Mouse (Mus musculus): ENCODE measurements around the gene Csf2. TPM values are rescaled to one million over a fixed set of nuclear protein-coding genes. Genes with fewer than 3 reads are reported as not detected.

Csf2 gene
- total and polyA plus RNA-seq, 3 experiments = 0.79 to 2.4 (median 1.9) TPM

DNA sequence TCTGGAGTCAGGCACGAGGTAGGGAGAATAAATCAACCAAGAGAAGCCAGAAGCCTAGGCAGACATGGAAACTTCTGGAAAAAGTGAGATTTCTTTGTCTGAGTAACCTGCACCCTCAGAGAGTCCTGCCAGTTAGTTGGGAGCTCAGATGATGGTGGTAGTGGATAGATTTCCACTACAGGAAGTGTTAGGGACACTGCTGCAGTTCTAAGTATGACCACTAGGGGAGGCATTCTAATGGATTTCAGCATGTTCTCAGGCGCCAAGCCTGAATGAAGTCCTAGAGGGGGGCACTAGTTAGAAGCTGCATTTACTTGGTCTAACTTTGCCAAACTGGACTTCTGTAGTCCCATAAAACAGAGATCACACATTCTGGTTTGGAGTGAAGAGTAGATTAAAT, 15.1 kb upstream of the Csf2 start:
- in situ Hi-C loops (cut with MboI; ENCODE audit: low pct_ligation_motif_present, low pct_unique_long_range_greater_than_20kb, low sequenced_read_pairs) = no loop called here
- no peak overlapping the region for H3K9ac ChIP-seq (ENCODE audit: insufficient read depth, low read depth)
- H3K27ac ChIP-seq (ENCODE audit: insufficient read depth, low read depth) = no peak overlapping the region
- no peaks in the 10 kb centered on the region for H3K79me2 ChIP-seq (replicated peaks; ENCODE audit: control insufficient read depth, extremely low read depth, insufficient read depth, poor library complexity, severe bottlenecking)
- H3K9me3 ChIP-seq (replicated peaks; ENCODE audit: low read length) = peaks cover 3% of the 10 kb centered on the region
- dilution Hi-C loops (cut with MboI; ENCODE audit: extremely low pct_ligation_motif_present, extremely low pct_unique_long_range_greater_than_20kb, low sequenced_read_pairs) = no loop called here
- DNase-seq (ENCODE audit: extremely low read depth) = peak; percentile 85
- no peak overlapping the region for H3K4me3 ChIP-seq (replicated peaks in 1 of 3; ENCODE audit: low read depth in 2 of 3, low read length in 2 of 3, poor library complexity in 1 of 3)
- TF ChIP-seq ZC3H11A (IDR thresholded peaks at IDR 0.05; ENCODE audit: low read depth, low read length) (no peak), CTCF (conservative IDR thresholded peaks at IDR 0.05 in 1 of 2, IDR thresholded peaks at IDR 0.05 in 1 of 2; ENCODE audit: low read depth in 2 of 2, low read length in 2 of 2) (peak; percentile 95 to 100), POLR2A (IDR thresholded peaks at IDR 0.05; ENCODE audit: low read depth, low read length) (no peak), USF2 (conservative IDR thresholded peaks at IDR 0.05; ENCODE audit: low read depth, low read length) (no peak), KAT2A (IDR thresholded peaks at IDR 0.05; ENCODE audit: insufficient replicate concordance, low read length) (no peak), RAD21 (IDR thresholded peaks at IDR 0.05; ENCODE audit: low read depth, low read length) (peak; percentile 83), NELFE (IDR thresholded peaks at IDR 0.05; ENCODE audit: low read depth, low read length) (no peak), TBP (conservative IDR thresholded peaks at IDR 0.05; ENCODE audit: low read depth, low read length) (no peak), SMC3 (IDR thresholded peaks at IDR 0.05; ENCODE audit: low read depth, low read length) (peak; percentile 88), EP300 (IDR thresholded peaks at IDR 0.05; ENCODE audit: low read length) (no peak), ELF1 (IDR thresholded peaks at IDR 0.05; ENCODE audit: low read depth, low read length) (peak; percentile 74), MYC (IDR thresholded peaks at IDR 0.05; ENCODE audit: low read depth, low read length) (peak; percentile 70)
- H3K4me2 ChIP-seq (ENCODE audit: insufficient read depth, low read depth, poor library complexity, severe bottlenecking) = no peak overlapping the region
- H3K4me1 ChIP-seq (ENCODE audit: control insufficient read depth in 1 of 2, insufficient read depth in 2 of 2) = peaks cover 0 to 28% of the 10 kb centered on the region in 2 experiments; a peak in 3 of 4 replicates
- no peaks in the 10 kb centered on the region for H3K36me3 ChIP-seq (replicated peaks in 1 of 2; ENCODE audit: control insufficient read depth in 1 of 2, insufficient read depth in 1 of 2, low read length in 1 of 2)
- no peaks in the 10 kb centered on the region for H3K27me3 ChIP-seq (replicated peaks)

DNA sequence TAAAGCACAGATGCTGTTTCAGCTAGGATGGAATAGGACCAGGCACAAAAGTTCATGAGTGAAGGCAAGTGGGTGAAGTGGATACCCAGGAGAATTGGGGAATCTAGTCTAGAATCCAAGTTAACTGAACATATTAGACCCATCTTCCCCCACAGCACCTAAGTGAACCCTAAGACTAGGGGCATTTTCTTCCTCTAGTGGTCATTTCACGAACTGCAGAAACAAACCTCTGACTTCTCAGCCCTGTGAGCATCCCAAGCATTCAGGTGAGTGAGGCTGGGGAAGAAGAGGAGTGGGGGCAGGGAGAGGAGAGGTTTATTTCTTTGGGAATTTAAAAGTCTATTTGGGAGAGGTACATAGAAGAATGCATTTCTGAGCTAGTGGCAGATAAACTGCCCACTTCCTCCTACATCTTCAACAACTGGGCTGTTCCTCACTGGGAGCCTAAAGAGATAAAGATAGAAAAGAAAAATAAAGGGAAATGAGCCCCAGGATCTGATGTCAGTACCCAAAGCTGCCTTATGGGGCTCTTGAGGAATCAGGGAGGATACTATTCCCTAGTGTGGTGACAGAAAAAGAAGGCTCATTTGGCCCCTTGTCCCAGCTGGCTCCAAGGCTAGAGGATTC, 14.1 kb upstream of the Csf2 start:
- Histone ChIP-seq H3K4me3 (replicated peaks in 1 of 3; ENCODE audit: low read depth in 2 of 3, low read length in 2 of 3, poor library complexity in 1 of 3) (no peak overlapping the region), H3K27ac (ENCODE audit: insufficient read depth, low read depth) (no peak overlapping the region), H3K9me3 (replicated peaks; ENCODE audit: low read length) (peaks cover 3% of the 10 kb centered on the region), H3K4me1 (ENCODE audit: control insufficient read depth in 1 of 2, insufficient read depth in 2 of 2) (peaks cover 0 to 20% of the 10 kb centered on the region in 2 experiments; a peak in 2 of 4 replicates), H3K36me3 (replicated peaks in 1 of 2; ENCODE audit: control insufficient read depth in 1 of 2, insufficient read depth in 1 of 2, low read length in 1 of 2) (no peaks in the 10 kb centered on the region), H3K79me2 (replicated peaks; ENCODE audit: control insufficient read depth, extremely low read depth, insufficient read depth, poor library complexity, severe bottlenecking) (no peaks in the 10 kb centered on the region), H3K4me2 (ENCODE audit: insufficient read depth, low read depth, poor library complexity, severe bottlenecking) (no peak overlapping the region), H3K9ac (ENCODE audit: insufficient read depth, low read depth) (no peak overlapping the region), H3K27me3 (replicated peaks) (no peaks in the 10 kb centered on the region)
- peak; percentile 52 for DNase-seq (ENCODE audit: extremely low read depth)
- in situ Hi-C loops (cut with MboI; ENCODE audit: low pct_ligation_motif_present, low pct_unique_long_range_greater_than_20kb, low sequenced_read_pairs) = no loop called here
- dilution Hi-C loops (cut with MboI; ENCODE audit: extremely low pct_ligation_motif_present, extremely low pct_unique_long_range_greater_than_20kb, low sequenced_read_pairs) = no loop called here
- TF ChIP-seq ETS1 (conservative IDR thresholded peaks at IDR 0.05; ENCODE audit: low read depth, low read length) = no peak
- peak; percentile 45 for TF ChIP-seq SMC3 (IDR thresholded peaks at IDR 0.05; ENCODE audit: low read depth, low read length)
- TF ChIP-seq RAD21 (IDR thresholded peaks at IDR 0.05; ENCODE audit: low read depth, low read length) = peak; percentile 33
- TF ChIP-seq CTCF (conservative IDR thresholded peaks at IDR 0.05 in 1 of 2, IDR thresholded peaks at IDR 0.05 in 1 of 2; ENCODE audit: low read depth in 2 of 2, low read length in 2 of 2) = peak; percentile 68 to 92
- no peak for TF ChIP-seq ZNF384 (IDR thresholded peaks at IDR 0.05; ENCODE audit: low read depth, low read length)
- no peak for TF ChIP-seq RCOR1 (conservative IDR thresholded peaks at IDR 0.05; ENCODE audit: low read depth, low read length)
